Mouse (Mus musculus): ENCODE data around the gene Ppp2r2d. TPM values are rescaled to one million over a fixed set of nuclear protein-coding genes. Genes with fewer than 3 reads are reported as not detected.

Ppp2r2d gene
- polyA plus RNA-seq, 1 experiment = 119 TPM

- Histone ChIP-seq H3K27ac (ENCODE audit: control insufficient read depth, insufficient read depth, low read depth, low read length) (no peak overlapping the region; the same call in 1 of the 2 replicates), H3K4me1 (ENCODE audit: control insufficient read depth, insufficient read depth, low read length) (peaks cover 13% of the 10 kb centered on the region), H3K4me3 (ENCODE audit: control insufficient read depth, low read depth, low read length) (no peak overlapping the region), H3K27me3 (ENCODE audit: control insufficient read depth, insufficient read depth, low read length) (no peaks in the 10 kb centered on the region), H3K36me3 (ENCODE audit: control insufficient read depth, insufficient read depth, low read length) (no peaks in the 10 kb centered on the region)
- TF ChIP-seq CTCF (IDR thresholded peaks at IDR 0.05; ENCODE audit: control insufficient read depth, insufficient read depth, insufficient replicate concordance, low read depth, low read length) (no peak), POLR2A (IDR thresholded peaks at IDR 0.05; ENCODE audit: control insufficient read depth, low read depth, low read length) (no peak)
These were observed 62.1 kb downstream of the Ppp2r2d start for GRCm38 (mm10) chr7:138907976-138908375.

- Histone ChIP-seq H3K4me3 (ENCODE audit: control insufficient read depth, low read depth, low read length) (peak overlapping the region; percentile 99), H3K27ac (ENCODE audit: control insufficient read depth, insufficient read depth, low read depth, low read length) (peak overlapping the region; percentile 93), H3K27me3 (ENCODE audit: control insufficient read depth, insufficient read depth, low read length) (no peaks in the 10 kb centered on the region), H3K4me1 (ENCODE audit: control insufficient read depth, insufficient read depth, low read length) (peaks cover 13% of the 10 kb centered on the region), H3K36me3 (ENCODE audit: control insufficient read depth, insufficient read depth, low read length) (no peaks in the 10 kb centered on the region)
- TF ChIP-seq POLR2A (IDR thresholded peaks at IDR 0.05; ENCODE audit: control insufficient read depth, low read depth, low read length) = no peak
- no peak for TF ChIP-seq CTCF (IDR thresholded peaks at IDR 0.05; ENCODE audit: control insufficient read depth, insufficient read depth, insufficient replicate concordance, low read depth, low read length)
These were observed 62.9 kb downstream of the Ppp2r2d start for GRCm38 (mm10) chr7:138908768-138909276.

GRCm38 (mm10) chr7:138909277-138910192 lies 63.7 kb downstream of the Ppp2r2d start, which contains the start of gene Bnip3:
Gene Bnip3 (minus strand): TSS chr7:138909519.
- TF ChIP-seq POLR2A (IDR thresholded peaks at IDR 0.05; ENCODE audit: control insufficient read depth, low read depth, low read length) (peak; percentile 87), CTCF (IDR thresholded peaks at IDR 0.05; ENCODE audit: control insufficient read depth, insufficient read depth, insufficient replicate concordance, low read depth, low read length) (no peak)
- H3K4me1 ChIP-seq (ENCODE audit: control insufficient read depth, insufficient read depth, low read length) = peaks cover 13% of the 10 kb centered on the region
- H3K27ac ChIP-seq (ENCODE audit: control insufficient read depth, insufficient read depth, low read depth, low read length) = peak within 1 kb of the TSS; percentile 93

DNA sequence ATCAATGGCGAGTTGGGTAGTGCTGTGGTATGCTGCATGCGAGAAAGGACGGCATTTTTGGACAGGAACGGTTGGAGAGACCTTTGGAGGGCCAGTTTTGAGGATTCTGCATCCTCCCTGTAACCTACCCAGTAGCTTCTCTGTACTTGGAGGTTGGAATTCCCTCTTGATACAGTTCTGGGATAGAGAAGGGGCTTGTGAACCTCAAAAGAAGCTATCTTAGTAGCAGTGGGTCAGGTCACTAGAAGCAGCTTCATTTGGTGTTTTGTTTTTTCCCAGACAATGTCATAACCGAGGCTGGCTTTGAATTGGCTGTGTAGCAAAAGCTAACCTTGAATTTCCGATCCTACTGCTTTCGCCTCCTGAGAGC lies 64.3 kb downstream of the Ppp2r2d start:
- peaks cover 13% of the 10 kb centered on the region for H3K4me1 ChIP-seq (ENCODE audit: control insufficient read depth, insufficient read depth, low read length)
- H3K36me3 ChIP-seq (ENCODE audit: control insufficient read depth, insufficient read depth, low read length) = no peaks in the 10 kb centered on the region
- peak overlapping the region; percentile 54 for H3K27ac ChIP-seq (ENCODE audit: control insufficient read depth, insufficient read depth, low read depth, low read length)
- peak overlapping the region; percentile 88 for H3K4me3 ChIP-seq (ENCODE audit: control insufficient read depth, low read depth, low read length)
- no peak for TF ChIP-seq POLR2A (IDR thresholded peaks at IDR 0.05; ENCODE audit: control insufficient read depth, low read depth, low read length)
- no peak for TF ChIP-seq CTCF (IDR thresholded peaks at IDR 0.05; ENCODE audit: control insufficient read depth, insufficient read depth, insufficient replicate concordance, low read depth, low read length)
- H3K27me3 ChIP-seq (ENCODE audit: control insufficient read depth, insufficient read depth, low read length) = no peaks in the 10 kb centered on the region

More at GRCm38 (mm10) chr7:138909277-138910192, 63.7 kb downstream of the Ppp2r2d start, which contains the start of gene Bnip3:
- H3K36me3 ChIP-seq (ENCODE audit: control insufficient read depth, insufficient read depth, low read length) = no peaks in the 10 kb centered on the region
- H3K27me3 ChIP-seq (ENCODE audit: control insufficient read depth, insufficient read depth, low read length) = no peaks in the 10 kb centered on the region
- peak within 1 kb of the TSS; percentile 99 for H3K4me3 ChIP-seq (ENCODE audit: control insufficient read depth, low read depth, low read length)

GRCm38 (mm10) chr7:138913616-138914015 lies 67.7 kb downstream of the Ppp2r2d start:
- Histone ChIP-seq H3K36me3 (ENCODE audit: control insufficient read depth, insufficient read depth, low read length) (no peaks in the 10 kb centered on the region), H3K27ac (ENCODE audit: control insufficient read depth, insufficient read depth, low read depth, low read length) (no peak overlapping the region), H3K4me1 (ENCODE audit: control insufficient read depth, insufficient read depth, low read length) (peaks cover 10% of the 10 kb centered on the region), H3K4me3 (ENCODE audit: control insufficient read depth, low read depth, low read length) (no peak overlapping the region), H3K27me3 (ENCODE audit: control insufficient read depth, insufficient read depth, low read length) (no peaks in the 10 kb centered on the region)
- TF ChIP-seq CTCF (IDR thresholded peaks at IDR 0.05; ENCODE audit: control insufficient read depth, insufficient read depth, insufficient replicate concordance, low read depth, low read length) (no peak), POLR2A (IDR thresholded peaks at IDR 0.05; ENCODE audit: control insufficient read depth, low read depth, low read length) (no peak)

DNA sequence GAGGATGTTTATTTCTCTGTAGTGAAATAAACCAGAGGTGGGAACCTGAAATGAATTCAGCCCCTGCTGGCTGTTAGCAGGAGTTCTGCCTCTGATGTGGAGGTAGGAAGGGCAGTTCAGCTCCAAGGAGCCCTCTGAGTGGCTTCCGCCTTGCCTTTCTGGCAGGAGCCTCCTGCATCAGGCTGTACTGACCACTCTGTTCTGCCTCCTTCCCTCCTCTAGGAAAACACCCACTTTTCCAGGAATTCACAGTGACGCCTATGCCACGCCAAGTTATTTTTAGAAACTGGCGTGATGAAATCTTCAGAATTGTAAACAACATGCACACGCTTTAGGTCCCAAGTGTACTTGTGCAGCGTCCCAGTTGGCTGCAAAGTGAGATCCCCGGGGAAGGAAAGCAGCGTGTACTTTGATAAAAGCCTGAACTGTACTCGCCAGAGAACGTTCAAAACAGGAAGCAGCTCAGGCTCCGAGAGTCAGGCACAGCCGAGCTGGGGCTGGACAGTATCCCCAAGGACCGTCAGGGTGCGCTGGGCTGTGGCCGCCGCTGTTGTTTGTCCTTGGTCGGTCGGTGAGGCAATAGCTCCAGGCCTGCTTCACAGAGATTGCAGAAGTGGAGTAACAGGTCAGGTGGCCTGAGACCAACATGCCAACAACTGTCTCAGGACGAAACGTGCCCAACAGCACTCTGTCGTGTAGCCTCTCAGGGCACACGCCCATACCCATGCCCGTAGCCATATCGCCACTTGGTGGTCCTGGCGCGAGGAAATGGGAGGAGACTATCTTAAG lies 73.5 kb downstream of the Ppp2r2d start:
- H3K4me1 ChIP-seq (ENCODE audit: control insufficient read depth, insufficient read depth, low read length) = peaks cover 8% of the 10 kb centered on the region
- no peak for TF ChIP-seq CTCF (IDR thresholded peaks at IDR 0.05; ENCODE audit: control insufficient read depth, insufficient read depth, insufficient replicate concordance, low read depth, low read length)
- no peak for TF ChIP-seq POLR2A (IDR thresholded peaks at IDR 0.05; ENCODE audit: control insufficient read depth, low read depth, low read length)
- peak overlapping the region; percentile 57 for H3K4me3 ChIP-seq (ENCODE audit: control insufficient read depth, low read depth, low read length)
- no peaks in the 10 kb centered on the region for H3K27me3 ChIP-seq (ENCODE audit: control insufficient read depth, insufficient read depth, low read length)
- peak overlapping the region; percentile 79 for H3K27ac ChIP-seq (ENCODE audit: control insufficient read depth, insufficient read depth, low read depth, low read length)
- no peaks in the 10 kb centered on the region for H3K36me3 ChIP-seq (ENCODE audit: control insufficient read depth, insufficient read depth, low read length)

DNA sequence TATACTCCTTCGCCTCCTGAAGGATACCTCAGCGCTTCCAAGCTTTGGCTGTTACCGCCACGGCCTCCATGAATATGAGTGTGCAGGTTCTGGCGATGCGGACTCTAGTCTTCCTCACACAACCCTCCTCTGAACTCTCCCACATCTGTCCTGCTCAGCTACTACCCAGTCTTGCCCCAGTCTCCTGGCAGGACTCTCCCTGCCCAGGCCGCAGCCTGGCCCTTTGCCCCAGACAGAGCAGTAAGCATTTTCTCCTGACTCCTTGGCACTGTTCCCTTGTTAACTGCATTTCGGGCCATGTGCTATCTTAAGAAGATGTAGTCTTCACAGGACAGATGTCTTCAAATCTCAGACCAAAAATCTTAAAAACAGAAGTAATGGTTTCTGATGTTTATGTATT lies 75.7 kb downstream of the Ppp2r2d start:
- TF ChIP-seq POLR2A (IDR thresholded peaks at IDR 0.05; ENCODE audit: control insufficient read depth, low read depth, low read length) = no peak
- TF ChIP-seq CTCF (IDR thresholded peaks at IDR 0.05; ENCODE audit: control insufficient read depth, insufficient read depth, insufficient replicate concordance, low read depth, low read length) = no peak
- H3K27me3 ChIP-seq (ENCODE audit: control insufficient read depth, insufficient read depth, low read length) = no peaks in the 10 kb centered on the region
- peaks cover 8% of the 10 kb centered on the region for H3K4me1 ChIP-seq (ENCODE audit: control insufficient read depth, insufficient read depth, low read length)
- H3K36me3 ChIP-seq (ENCODE audit: control insufficient read depth, insufficient read depth, low read length) = no peaks in the 10 kb centered on the region
- no peak overlapping the region for H3K27ac ChIP-seq (ENCODE audit: control insufficient read depth, insufficient read depth, low read depth, low read length)
- H3K4me3 ChIP-seq (ENCODE audit: control insufficient read depth, low read depth, low read length) = no peak overlapping the region

All from testis, adult 2 months (tissue).